Mouse (Mus musculus) erythroblast, embryonic 14.5 days (primary cell): ENCODE measurements around the gene Hoxc5.

Source experiments
- GATA1 ChIP-seq: IDR thresholded peaks from 2 replicates; pipeline ENCODE4 v1.6.1; 2012; ENCODE audit warnings: low read length, inconsistent platforms, mixed read lengths
- TAL1 ChIP-seq: IDR thresholded peaks from 3 replicates; pipeline ENCODE4 v1.6.1; 2012; ENCODE audit warnings: low read length, inconsistent platforms, mixed read lengths

- TF ChIP-seq TAL1, result no peak
- no peak for TF ChIP-seq GATA1
These were observed 27.7 kb upstream of the Hoxc5 start for GRCm38 (mm10) chr15:102939256-102940155.
